Mouse (Mus musculus): ENCODE measurements around the gene Rnf167.
A peak's percentile ranks its signal among the peaks of the same experiment; 100 is the strongest.

Gene Rnf167

GRCm38 (mm10) chr11:70654923-70655570 is 8.0 kb downstream of the Rnf167 start:
- DNase-seq (ENCODE audit: low read depth, low spot score), result peak; percentile 92

DNA sequence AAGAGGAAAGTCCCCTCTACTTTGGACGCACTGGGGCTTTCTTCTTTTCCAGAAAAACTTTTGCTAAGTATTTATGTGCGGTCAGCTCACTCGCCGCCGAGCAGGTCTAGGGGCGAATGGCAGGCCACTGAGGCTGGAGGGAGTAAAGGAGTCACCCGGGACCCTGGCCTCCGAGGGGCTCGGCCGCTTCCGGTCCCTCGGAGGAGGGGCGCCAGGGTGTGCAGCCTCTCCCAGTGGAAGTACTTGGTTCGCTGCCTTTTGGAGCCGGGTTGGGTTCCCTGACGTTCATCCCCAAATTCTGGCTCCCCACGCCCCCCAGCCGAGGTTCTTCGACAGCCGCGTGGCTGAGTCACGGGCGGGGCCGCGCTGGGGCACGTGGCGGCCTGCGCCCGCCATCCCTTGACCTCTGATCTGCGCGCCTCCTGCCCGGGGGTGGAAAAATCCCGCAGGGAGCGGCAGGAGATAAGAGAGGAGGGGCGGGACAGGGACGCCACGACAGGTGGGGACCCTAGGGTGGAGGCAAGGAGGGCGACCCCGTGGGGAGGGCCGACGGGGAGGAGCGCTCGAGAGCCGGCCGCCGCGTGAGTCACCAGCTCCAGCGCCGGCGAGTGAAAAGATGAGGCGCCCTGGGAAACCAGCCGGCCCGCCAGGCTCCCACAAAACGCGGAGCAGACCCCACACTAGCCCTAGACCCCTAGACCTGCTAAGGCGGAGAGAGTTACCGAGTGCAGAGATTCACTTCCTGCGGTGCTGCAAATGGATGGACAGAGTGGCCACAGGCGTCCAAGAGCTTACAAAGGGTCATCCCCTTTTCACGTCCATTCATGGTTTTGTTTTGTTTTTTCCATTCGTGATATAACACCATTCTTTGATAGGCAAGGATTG is 8.8 kb downstream of the Rnf167 start:
- DNase-seq (ENCODE audit: low read depth, low spot score), result peak; percentile 92

- peak; percentile 75 for DNase-seq (ENCODE audit: low read depth, low spot score)
Observed at GRCm38 (mm10) chr11:70656456-70656927, 9.5 kb downstream of the Rnf167 start.

GRCm38 (mm10) chr11:70656964-70657363 is 9.9 kb downstream of the Rnf167 start, which contains the start of gene Eno3:
Gene Eno3, plus strand, starts transcription at chr11:70657202.
- DNase-seq (ENCODE audit: low read depth, low spot score), result no peak

DNA sequence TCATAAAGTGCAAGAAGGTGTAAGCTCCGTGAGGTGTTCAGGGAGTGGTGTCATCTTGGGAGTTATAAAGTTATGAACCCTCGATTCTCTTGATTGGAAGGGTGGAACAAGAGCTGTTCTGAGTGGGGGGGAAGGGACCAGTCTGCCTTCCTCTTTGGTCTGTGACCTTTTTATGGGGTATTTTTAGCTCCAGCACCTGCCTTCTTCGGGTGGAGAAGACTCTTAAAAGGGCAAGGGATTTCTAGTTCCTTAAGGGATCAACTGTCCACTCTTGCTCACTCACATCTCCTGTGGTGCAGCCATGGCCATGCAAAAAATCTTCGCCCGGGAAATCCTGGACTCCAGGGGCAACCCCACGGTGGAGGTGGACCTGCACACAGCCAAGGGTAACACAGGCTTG is 10.5 kb downstream of the Rnf167 start:
- DNase-seq (ENCODE audit: low read depth, low spot score), result peak; percentile 51

DNA sequence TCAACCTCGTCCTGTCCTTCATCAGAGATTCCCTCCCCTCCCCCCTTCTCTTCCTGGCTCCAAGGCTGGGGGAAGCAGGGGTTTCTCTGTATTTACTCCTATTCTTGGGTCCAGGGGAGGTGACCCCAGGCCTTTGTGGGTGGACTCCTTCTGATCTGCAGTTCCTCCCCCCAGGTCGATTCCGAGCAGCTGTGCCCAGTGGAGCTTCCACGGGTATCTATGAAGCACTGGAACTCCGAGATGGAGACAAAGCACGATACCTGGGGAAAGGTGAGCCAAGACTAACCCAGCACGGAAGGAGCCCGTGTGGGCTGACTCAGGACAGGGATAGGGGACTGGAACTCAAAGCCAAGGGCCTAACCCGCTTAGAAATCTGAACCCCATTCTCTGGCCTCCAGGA is 11.0 kb downstream of the Rnf167 start:
- DNase-seq (ENCODE audit: low read depth, low spot score), result no peak

DNA sequence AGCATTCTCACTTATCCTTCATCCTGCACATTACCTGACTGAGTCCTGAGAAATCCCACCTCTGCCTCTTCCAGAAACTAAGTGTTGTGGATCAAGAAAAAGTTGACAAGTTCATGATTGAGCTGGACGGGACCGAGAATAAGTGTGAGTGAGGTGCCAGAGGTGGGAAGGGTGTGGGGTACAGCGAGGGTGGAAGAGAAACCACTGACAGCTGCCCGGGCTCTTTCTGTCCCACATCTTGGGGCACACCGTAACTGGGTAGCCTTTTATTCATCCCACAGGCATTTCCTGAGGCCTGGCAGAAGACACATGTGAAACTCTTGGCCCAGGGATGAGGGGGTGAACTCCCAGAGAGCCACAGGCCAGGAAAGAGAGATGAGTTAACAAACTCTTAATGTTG is 11.5 kb downstream of the Rnf167 start:
- DNase-seq (ENCODE audit: low read depth, low spot score), result no peak

DNA sequence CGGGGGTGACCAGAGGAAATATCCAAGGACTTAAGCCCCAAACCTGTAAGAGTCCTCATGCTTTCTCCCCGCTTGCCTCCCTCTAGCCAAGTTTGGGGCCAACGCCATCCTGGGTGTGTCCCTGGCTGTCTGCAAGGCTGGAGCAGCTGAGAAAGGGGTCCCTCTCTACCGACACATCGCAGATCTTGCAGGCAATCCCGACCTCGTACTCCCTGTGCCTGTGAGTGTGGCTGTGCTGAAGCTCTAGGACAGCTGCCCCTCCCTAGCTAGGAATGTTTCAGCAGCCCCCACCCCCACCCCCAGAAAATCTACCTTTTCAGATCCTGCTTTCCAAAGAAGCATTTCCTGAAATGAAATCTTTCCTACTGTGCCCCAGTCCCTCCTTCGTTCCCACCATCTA is 11.9 kb downstream of the Rnf167 start:
- DNase-seq (ENCODE audit: low read depth, low spot score), result no peak

GRCm38 (mm10) chr11:70660571-70660970 is 13.5 kb downstream of the Rnf167 start:
- no peak for DNase-seq (ENCODE audit: low read depth, low spot score)

GRCm38 (mm10) chr11:70663101-70663500 is 16.1 kb downstream of the Rnf167 start:
- no peak for DNase-seq (ENCODE audit: low read depth, low spot score)

- no peak for DNase-seq (ENCODE audit: low read depth, low spot score)
Observed at GRCm38 (mm10) chr11:70663957-70664356, 16.9 kb downstream of the Rnf167 start.

DNA sequence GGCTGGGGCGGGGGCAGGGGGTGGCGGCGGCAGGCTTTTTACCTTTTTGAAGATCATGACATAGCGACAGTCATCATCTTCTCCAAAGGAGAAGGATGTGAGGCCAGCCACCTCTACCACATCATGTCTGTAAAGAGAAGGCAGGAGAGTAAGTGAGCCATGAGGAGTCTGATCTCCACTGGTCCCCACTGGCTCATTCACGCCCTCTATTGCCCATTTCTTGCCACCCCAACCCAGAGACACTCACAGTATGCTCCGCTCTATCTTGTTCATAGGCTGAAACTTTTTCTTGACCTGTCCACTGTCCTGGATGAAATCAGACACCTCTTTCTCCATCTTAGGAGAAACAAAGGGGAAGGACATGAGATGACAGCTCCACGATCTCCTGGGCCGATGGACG is 17.7 kb downstream of the Rnf167 start:
- DNase-seq (ENCODE audit: low read depth, low spot score), result peak; percentile 15

DNA sequence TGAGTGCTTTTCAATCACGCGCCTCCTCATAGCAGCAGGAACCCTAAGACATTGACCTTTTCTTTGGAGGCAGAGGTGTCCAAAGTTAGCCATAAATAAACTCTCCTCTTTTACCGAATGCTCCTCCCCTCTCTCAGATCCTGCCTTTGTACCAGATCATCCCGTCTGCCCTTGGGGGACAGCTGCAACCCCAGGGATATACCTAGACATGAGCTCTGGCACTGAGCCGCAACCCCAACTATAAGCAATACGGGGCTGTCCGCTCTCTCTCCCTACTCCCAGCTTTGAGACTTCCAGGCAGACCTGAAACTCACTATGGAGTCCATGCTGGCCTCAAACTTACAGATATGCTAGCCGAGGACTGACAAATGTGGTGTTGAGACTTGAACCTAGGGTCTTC is 19.7 kb downstream of the Rnf167 start:
- DNase-seq (ENCODE audit: low read depth, low spot score), result no peak

- DNase-seq (ENCODE audit: low read depth, low spot score), result no peak
Observed at GRCm38 (mm10) chr11:70667271-70668150, 20.5 kb downstream of the Rnf167 start.

DNA sequence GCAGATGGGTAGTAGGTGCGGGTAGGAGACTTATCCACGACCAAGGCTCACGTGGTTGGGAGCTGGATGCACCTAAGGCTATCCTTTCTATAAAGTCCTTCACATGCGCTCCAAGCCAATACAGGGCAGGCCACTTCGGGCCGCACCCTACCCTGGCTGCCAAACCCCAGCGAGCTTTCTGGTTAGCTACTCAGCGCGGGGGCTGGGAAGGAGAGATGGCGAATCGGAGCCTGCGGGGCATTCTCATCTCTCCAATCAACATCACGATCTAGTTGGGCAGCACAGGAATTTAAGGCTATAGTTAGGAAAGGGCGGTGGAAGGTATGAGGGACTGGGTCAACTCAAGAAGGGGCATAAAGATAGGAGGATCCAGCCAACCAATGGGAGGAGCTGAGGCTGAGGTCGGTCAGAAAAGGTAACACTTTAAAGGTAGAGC is 21.3 kb downstream of the Rnf167 start:
- no peak for DNase-seq (ENCODE audit: low read depth, low spot score)

DNA sequence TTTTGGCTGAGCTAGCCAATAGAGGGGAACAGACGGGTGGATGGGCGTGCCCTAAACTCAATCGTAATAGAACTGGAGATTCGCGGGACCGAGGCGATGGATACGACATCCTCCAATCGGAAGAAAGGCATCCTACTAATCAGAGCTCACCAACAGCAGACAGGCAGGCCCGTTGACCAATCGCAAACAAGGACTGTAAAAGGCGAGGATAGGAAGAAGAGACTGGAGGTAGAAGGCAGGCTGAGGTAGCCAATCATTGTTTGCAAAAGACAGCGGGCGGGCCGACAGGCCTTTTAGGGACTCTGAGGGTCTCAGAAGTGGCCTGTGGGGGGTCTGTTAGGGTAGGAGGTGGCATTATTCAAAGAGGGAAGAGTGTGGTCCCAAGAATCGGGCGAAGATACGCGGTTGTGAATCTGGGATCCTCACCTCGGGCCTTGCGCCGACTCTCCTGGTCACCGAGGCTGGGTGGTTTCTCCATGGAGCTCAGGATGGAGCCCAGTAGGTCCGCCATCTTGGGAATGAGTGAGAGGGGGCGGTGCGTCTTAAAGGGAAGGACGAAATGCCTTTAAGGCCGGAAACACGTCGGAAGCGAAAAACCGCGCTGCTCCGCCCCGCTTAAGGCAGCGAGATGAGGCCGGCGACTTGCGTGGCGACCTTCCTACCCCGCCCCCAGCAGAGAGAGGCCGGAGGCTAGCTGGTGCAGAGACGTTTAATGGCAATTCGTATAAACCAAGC is 21.9 kb downstream of the Rnf167 start, which contains the start of gene Spag7:
Spag7 (minus strand) TSS at position 646 of the 735 bp plus-strand sequence.
- DNase-seq (ENCODE audit: low read depth, low spot score), result peak; percentile 99

GRCm38 (mm10) chr11:70669582-70670345 is 22.7 kb downstream of the Rnf167 start:
- DNase-seq (ENCODE audit: low read depth, low spot score), result peak; percentile 94

- DNase-seq (ENCODE audit: low read depth, low spot score), result no peak
Observed at GRCm38 (mm10) chr11:70670483-70670882, 23.4 kb downstream of the Rnf167 start.

GRCm38 (mm10) chr11:70671333-70672047 is 24.5 kb downstream of the Rnf167 start:
- no peak for DNase-seq (ENCODE audit: low read depth, low spot score)
